In genomic region chr7:75999324-75999907, GRCm38 (mm10) we compare ENCODE assay signal across 13 mouse cellular contexts.
A peak's percentile ranks its signal among the peaks of the same experiment; 100 is the strongest.
DNase-seq lines count a peak whose midpoint lies in the region; ATAC-seq lines count a peak whose summit lies in the region.
"Had no signal": no experiment of that assay in that cellular context is flagged by ENCODE, and none has a peak within 500 bp of the region (broad histone marks: within the 10 kb centered on the region; RNA-seq: fewer than 3 reads in every experiment).

No protein-coding gene starts in this region.

- H3K9ac ChIP-seq in hindbrain, embryonic 14.5 days: no peak overlapping the region
- H3K9ac ChIP-seq in hindbrain, embryonic 12.5 days: no peak overlapping the region
- H3K9ac ChIP-seq in hindbrain, embryonic 16.5 days (ENCODE audit: low read depth, low read length): no peak overlapping the region
- no peak overlapping the region for H3K9ac ChIP-seq in midbrain, embryonic 16.5 days (ENCODE audit: low read depth, low read length)
- H3K9ac ChIP-seq: embryonic facial prominence, embryonic 13.5 days; lung, embryonic 14.5 days had no signal

- no peak for DNase-seq in hindbrain, embryonic 14.5 days (ENCODE audit: low spot score)
- DNase-seq in forebrain, embryonic 10.5 days (ENCODE audit: extremely low spot score, low spot score): peak; percentile 13
- DNase-seq: gastrocnemius, adult 2 months; lung, embryonic 14.5 days; thymus, postnatal 36 days had no signal

- no peak overlapping the region for H3K4me3 ChIP-seq in hindbrain, embryonic 14.5 days (replicated peaks; ENCODE audit: low read length)
- H3K4me3 ChIP-seq in hindbrain, embryonic 12.5 days: no peak overlapping the region
- H3K4me3 ChIP-seq in forebrain, embryonic 10.5 days: no peak overlapping the region
- H3K4me3 ChIP-seq in hindbrain, embryonic 16.5 days (ENCODE audit: low read length): no peak overlapping the region
- H3K4me3 ChIP-seq in midbrain, embryonic 16.5 days (ENCODE audit: low read depth, low read length): no peak overlapping the region
- H3K4me3 ChIP-seq: embryonic facial prominence, embryonic 13.5 days; gastrocnemius, adult 2 months had no signal

- no peaks in the 10 kb centered on the region for H3K4me1 ChIP-seq in hindbrain, embryonic 14.5 days (replicated peaks; ENCODE audit: control insufficient read depth, insufficient read depth, low read length)
- H3K4me1 ChIP-seq in hindbrain, embryonic 12.5 days: peaks cover 7% of the 10 kb centered on the region; the same call in 1 of the 2 replicates
- H3K4me1 ChIP-seq in forebrain, embryonic 10.5 days: peaks cover 17% of the 10 kb centered on the region
- H3K4me1 ChIP-seq in hindbrain, embryonic 16.5 days (ENCODE audit: control insufficient read depth, insufficient read depth, low read depth, low read length): peaks cover 4% of the 10 kb centered on the region; the same call in 1 of the 2 replicates
- H3K4me1 ChIP-seq in midbrain, embryonic 16.5 days (ENCODE audit: control insufficient read depth, insufficient read depth, low read length): peaks cover 11% of the 10 kb centered on the region

- no peaks in the 10 kb centered on the region for H3K27me3 ChIP-seq in hindbrain, embryonic 14.5 days (ENCODE audit: control insufficient read depth, insufficient read depth, low read length)
- no peaks in the 10 kb centered on the region for H3K27me3 ChIP-seq in hindbrain, embryonic 12.5 days
- H3K27me3 ChIP-seq in forebrain, embryonic 10.5 days (ENCODE audit: poor library complexity, severe bottlenecking): no peaks in the 10 kb centered on the region
- no peaks in the 10 kb centered on the region for H3K27me3 ChIP-seq in hindbrain, embryonic 16.5 days (replicated peaks; ENCODE audit: control insufficient read depth, insufficient read depth, low read length)
- H3K27me3 ChIP-seq in midbrain, embryonic 16.5 days (ENCODE audit: control insufficient read depth, insufficient read depth, low read depth, low read length): no peaks in the 10 kb centered on the region
- H3K27me3 ChIP-seq: embryonic facial prominence, embryonic 13.5 days had no signal

- WGBS in hindbrain, embryonic 14.5 days: 47% methylated on average over 2 of the region's 2 CpGs
- WGBS in hindbrain, embryonic 12.5 days: 68% methylated on average over 2 of the region's 2 CpGs
- 79% methylated on average over 2 of the region's 2 CpGs for WGBS in forebrain, embryonic 10.5 days
- 33% methylated on average over 2 of the region's 2 CpGs for WGBS in hindbrain, embryonic 16.5 days
- WGBS in midbrain, embryonic 16.5 days: 18% methylated on average over 2 of the region's 2 CpGs

- H3K27ac ChIP-seq in hindbrain, embryonic 14.5 days: no peak overlapping the region
- H3K27ac ChIP-seq in hindbrain, embryonic 12.5 days: no peak overlapping the region
- peak overlapping the region; percentile 74 for H3K27ac ChIP-seq in forebrain, embryonic 10.5 days
- H3K27ac ChIP-seq in hindbrain, embryonic 16.5 days (ENCODE audit: low read depth, low read length): no peak overlapping the region
- peak overlapping the region; percentile 42; the same call in 1 of the 2 replicates for H3K27ac ChIP-seq in midbrain, embryonic 16.5 days (ENCODE audit: low read length)
- H3K27ac ChIP-seq: embryonic facial prominence, embryonic 13.5 days; gastrocnemius, adult 2 months; macrophage had no signal

- H3K4me2 ChIP-seq in hindbrain, embryonic 14.5 days (replicated peaks): no peak overlapping the region
- no peak overlapping the region for H3K4me2 ChIP-seq in hindbrain, embryonic 12.5 days (replicated peaks)
- H3K4me2 ChIP-seq in hindbrain, embryonic 16.5 days (ENCODE audit: low read length): no peak overlapping the region
- no peak overlapping the region for H3K4me2 ChIP-seq in midbrain, embryonic 16.5 days (ENCODE audit: low read length)
- H3K4me2 ChIP-seq: embryonic facial prominence, embryonic 13.5 days; liver, embryonic 11.5 days; lung, embryonic 14.5 days had no signal

- ATAC-seq in hindbrain, embryonic 14.5 days (ENCODE audit: low FRiP score): peak; percentile 62; the same call in 1 of the 2 replicates
- ATAC-seq in hindbrain, embryonic 12.5 days (ENCODE audit: low FRiP score): no peak; the same call in 1 of the 2 replicates
- ATAC-seq in hindbrain, embryonic 16.5 days: peak; percentile 67
- peak; percentile 63 for ATAC-seq in midbrain, embryonic 16.5 days
- ATAC-seq in granulocyte monocyte progenitor cell, adult 5-6 weeks (replicated peaks; ENCODE audit: poor library complexity, severe bottlenecking): no peak
- no peak for ATAC-seq in megakaryocyte progenitor cell, adult 5-6 weeks (replicated peaks; ENCODE audit: poor library complexity)

- no peaks in the 10 kb centered on the region for H3K9me3 ChIP-seq in hindbrain, embryonic 14.5 days (ENCODE audit: control insufficient read depth, low read length)
- H3K9me3 ChIP-seq in hindbrain, embryonic 12.5 days (replicated peaks): no peaks in the 10 kb centered on the region
- no peaks in the 10 kb centered on the region for H3K9me3 ChIP-seq in forebrain, embryonic 10.5 days
- no peaks in the 10 kb centered on the region for H3K9me3 ChIP-seq in hindbrain, embryonic 16.5 days (ENCODE audit: control insufficient read depth, low read length)
- H3K9me3 ChIP-seq in midbrain, embryonic 16.5 days (replicated peaks; ENCODE audit: control insufficient read depth, low read length, poor library complexity, severe bottlenecking): no peaks in the 10 kb centered on the region
- H3K9me3 ChIP-seq: embryonic facial prominence, embryonic 13.5 days had no signal

- no peaks in the 10 kb centered on the region for H3K36me3 ChIP-seq in hindbrain, embryonic 14.5 days (replicated peaks; ENCODE audit: control insufficient read depth, insufficient read depth)
- H3K36me3 ChIP-seq in hindbrain, embryonic 12.5 days: no peaks in the 10 kb centered on the region
- no peaks in the 10 kb centered on the region for H3K36me3 ChIP-seq in forebrain, embryonic 10.5 days (replicated peaks)
- no peaks in the 10 kb centered on the region for H3K36me3 ChIP-seq in hindbrain, embryonic 16.5 days (ENCODE audit: control insufficient read depth, insufficient read depth, low read length)
- H3K36me3 ChIP-seq in midbrain, embryonic 16.5 days (ENCODE audit: control insufficient read depth, insufficient read depth, low read length): no peaks in the 10 kb centered on the region
- H3K36me3 ChIP-seq: embryonic facial prominence, embryonic 13.5 days had no signal

Comparison
In these comparisons a context has a peak if more than half of its experiments do, and no peak if none do; other contexts are left out.
1. ATAC-seq: peak in hindbrain, embryonic 14.5 days (single experiment), hindbrain, embryonic 16.5 days (single experiment) and midbrain, embryonic 16.5 days (single experiment); none in hindbrain, embryonic 12.5 days (single experiment), granulocyte monocyte progenitor cell, adult 5-6 weeks (single experiment) and megakaryocyte progenitor cell, adult 5-6 weeks (single experiment).
2. H3K27ac ChIP-seq: peak in forebrain, embryonic 10.5 days (single experiment) and midbrain, embryonic 16.5 days (single experiment); none in hindbrain, embryonic 14.5 days (single experiment), hindbrain, embryonic 12.5 days (single experiment) and hindbrain, embryonic 16.5 days (single experiment).